Mouse (Mus musculus): ENCODE results near the gene Trcg1. TPM values are rescaled to one million over a fixed set of nuclear protein-coding genes. Genes with fewer than 3 reads are reported as not detected.

Trcg1 gene
- polyA plus RNA-seq, 1 experiment = not detected

GRCm38 (mm10) chr9:57283311-57283710 is 47.0 kb downstream of the Trcg1 start:
- Histone ChIP-seq H3K4me3 (replicated peaks; ENCODE audit: insufficient read depth, low read depth, low read length) (no peak overlapping the region), H3K4me1 (ENCODE audit: control insufficient read depth, insufficient read depth, low read length) (no peaks in the 10 kb centered on the region), H3K27ac (ENCODE audit: insufficient read depth, low read length) (no peak overlapping the region), H3K27me3 (ENCODE audit: control insufficient read depth, insufficient read depth, low read length) (no peaks in the 10 kb centered on the region)
- TF ChIP-seq POLR2A (IDR thresholded peaks at IDR 0.05; ENCODE audit: borderline replicate concordance, insufficient read depth, low read length) = no peak
- no peak for TF ChIP-seq CTCF (IDR thresholded peaks at IDR 0.05; ENCODE audit: borderline replicate concordance, insufficient read depth, low read depth, low read length)
- WGBS = 80% methylated on average over 4 of the region's 4 CpGs
- no peak for DNase-seq

DNA sequence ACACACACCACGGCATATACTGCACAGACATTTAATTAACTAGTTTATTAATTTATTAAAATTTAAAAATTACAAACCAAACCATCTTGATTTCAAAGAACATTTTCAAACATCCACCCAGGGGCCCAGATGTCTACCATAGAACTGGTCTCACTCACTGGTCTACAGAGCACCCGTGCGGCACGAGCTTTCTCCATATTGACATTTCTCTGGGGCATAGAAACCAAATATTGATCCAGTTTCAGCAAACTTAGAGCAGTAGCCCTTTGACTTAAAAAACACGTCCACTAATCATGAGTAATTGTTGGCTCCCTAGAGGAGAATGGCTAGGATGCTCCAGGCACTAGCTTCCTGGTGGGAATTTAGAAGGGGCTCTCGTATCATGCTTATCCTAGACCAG is 50.8 kb downstream of the Trcg1 start:
- DNase-seq = no peak
- WGBS = 93% methylated on average over 6 of the region's 6 CpGs
- H3K4me3 ChIP-seq (replicated peaks; ENCODE audit: insufficient read depth, low read depth, low read length) = no peak overlapping the region
- H3K27me3 ChIP-seq (ENCODE audit: control insufficient read depth, insufficient read depth, low read length) = no peaks in the 10 kb centered on the region
- no peak overlapping the region for H3K27ac ChIP-seq (ENCODE audit: insufficient read depth, low read length)
- H3K4me1 ChIP-seq (ENCODE audit: control insufficient read depth, insufficient read depth, low read length) = no peaks in the 10 kb centered on the region
- TF ChIP-seq CTCF (IDR thresholded peaks at IDR 0.05; ENCODE audit: borderline replicate concordance, insufficient read depth, low read depth, low read length) (no peak), POLR2A (IDR thresholded peaks at IDR 0.05; ENCODE audit: borderline replicate concordance, insufficient read depth, low read length) (no peak)

DNA sequence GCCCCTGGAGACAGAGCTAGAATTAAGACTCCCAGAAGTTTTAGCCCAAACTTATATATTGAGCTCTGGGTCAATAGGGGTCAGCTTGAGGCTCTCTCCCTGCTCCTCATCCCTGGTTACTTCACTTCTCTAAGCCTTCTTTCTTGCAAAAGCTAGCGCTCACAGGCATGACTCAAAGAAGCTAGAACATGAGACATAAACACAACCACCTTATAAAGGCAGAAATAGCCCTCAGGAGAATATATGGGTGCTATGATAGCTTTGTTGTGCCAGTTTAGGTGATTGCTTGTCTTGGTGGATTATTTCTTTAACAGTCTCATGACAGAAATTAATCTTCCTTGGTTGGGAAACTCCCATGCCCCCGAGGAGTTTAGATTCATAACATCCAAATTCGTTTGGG is 58.5 kb downstream of the Trcg1 start:
- no peak for DNase-seq
- TF ChIP-seq CTCF (IDR thresholded peaks at IDR 0.05; ENCODE audit: borderline replicate concordance, insufficient read depth, low read depth, low read length) (no peak), POLR2A (IDR thresholded peaks at IDR 0.05; ENCODE audit: borderline replicate concordance, insufficient read depth, low read length) (no peak)
- 76% methylated on average over 3 of the region's 3 CpGs for WGBS
- Histone ChIP-seq H3K27ac (ENCODE audit: insufficient read depth, low read length) (no peak overlapping the region), H3K27me3 (ENCODE audit: control insufficient read depth, insufficient read depth, low read length) (no peaks in the 10 kb centered on the region; the same call in 1 of the 2 replicates), H3K4me1 (ENCODE audit: control insufficient read depth, insufficient read depth, low read length) (no peaks in the 10 kb centered on the region), H3K4me3 (replicated peaks; ENCODE audit: insufficient read depth, low read depth, low read length) (no peak overlapping the region)

DNA sequence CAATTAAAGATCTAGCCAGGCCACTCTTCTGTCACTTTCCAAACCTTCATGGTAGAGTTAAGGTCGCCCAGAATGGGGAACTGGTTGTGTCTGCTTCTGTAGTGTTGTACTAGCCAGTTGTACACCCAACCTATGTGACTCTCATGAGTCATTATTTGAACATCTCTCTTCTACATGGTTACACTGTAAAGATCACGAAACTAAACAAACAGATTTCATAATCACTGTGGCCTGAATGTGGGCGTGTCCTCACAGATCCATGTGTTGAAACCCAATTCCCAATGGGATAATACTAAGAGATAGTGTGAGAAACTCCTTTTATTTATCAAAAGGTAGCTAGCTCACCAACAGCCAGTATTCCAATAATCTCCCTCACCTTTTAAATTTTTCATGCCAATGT is 59.3 kb downstream of the Trcg1 start:
- no peak overlapping the region for H3K27ac ChIP-seq (ENCODE audit: insufficient read depth, low read length)
- H3K27me3 ChIP-seq (ENCODE audit: control insufficient read depth, insufficient read depth, low read length) = no peaks in the 10 kb centered on the region; the same call in 1 of the 2 replicates
- TF ChIP-seq POLR2A (IDR thresholded peaks at IDR 0.05; ENCODE audit: borderline replicate concordance, insufficient read depth, low read length) = no peak
- TF ChIP-seq CTCF (IDR thresholded peaks at IDR 0.05; ENCODE audit: borderline replicate concordance, insufficient read depth, low read depth, low read length) = no peak
- no peak for DNase-seq
- H3K4me1 ChIP-seq (ENCODE audit: control insufficient read depth, insufficient read depth, low read length) = no peaks in the 10 kb centered on the region
- no peak overlapping the region for H3K4me3 ChIP-seq (replicated peaks; ENCODE audit: insufficient read depth, low read depth, low read length)
- 86% methylated on average over 3 of the region's 3 CpGs for WGBS

- TF ChIP-seq CTCF (IDR thresholded peaks at IDR 0.05; ENCODE audit: borderline replicate concordance, insufficient read depth, low read depth, low read length) (no peak), POLR2A (IDR thresholded peaks at IDR 0.05; ENCODE audit: borderline replicate concordance, insufficient read depth, low read length) (no peak)
- no peak for DNase-seq
- 60% methylated on average over 8 of the region's 8 CpGs for WGBS
Measured at GRCm38 (mm10) chr9:57296277-57296676, 59.9 kb downstream of the Trcg1 start.

DNA sequence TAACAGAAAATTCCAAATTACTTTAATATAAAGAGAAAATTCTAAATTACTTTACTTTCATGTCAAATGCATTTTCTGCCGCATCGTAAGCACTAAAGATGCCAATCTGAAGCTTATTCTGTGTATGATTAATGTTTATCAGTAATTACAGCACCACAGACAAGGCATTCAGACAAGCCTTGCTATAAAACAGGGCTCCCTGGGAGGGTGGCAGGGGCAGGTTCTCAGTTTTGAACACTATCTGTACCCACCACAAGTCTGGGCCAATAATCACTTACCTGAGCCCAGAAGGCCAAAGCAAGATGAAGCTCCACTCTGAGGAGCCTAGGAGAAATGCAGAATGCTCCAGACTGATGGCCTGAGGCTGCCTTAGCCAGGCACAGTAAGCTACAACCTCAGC is 61.6 kb downstream of the Trcg1 start:
- Histone ChIP-seq H3K4me3 (replicated peaks; ENCODE audit: insufficient read depth, low read depth, low read length) (no peak overlapping the region), H3K4me1 (ENCODE audit: control insufficient read depth, insufficient read depth, low read length) (no peaks in the 10 kb centered on the region), H3K27ac (ENCODE audit: insufficient read depth, low read length) (no peak overlapping the region), H3K27me3 (ENCODE audit: control insufficient read depth, insufficient read depth, low read length) (no peaks in the 10 kb centered on the region; the same call in 1 of the 2 replicates)
- TF ChIP-seq POLR2A (IDR thresholded peaks at IDR 0.05; ENCODE audit: borderline replicate concordance, insufficient read depth, low read length) (no peak), CTCF (IDR thresholded peaks at IDR 0.05; ENCODE audit: borderline replicate concordance, insufficient read depth, low read depth, low read length) (no peak)
- 98% methylated on average over 2 of the region's 2 CpGs for WGBS
- no peak for DNase-seq

More at GRCm38 (mm10) chr9:57296277-57296676, 59.9 kb downstream of the Trcg1 start:
- Histone ChIP-seq H3K27ac (ENCODE audit: insufficient read depth, low read length) (no peak overlapping the region), H3K27me3 (ENCODE audit: control insufficient read depth, insufficient read depth, low read length) (no peaks in the 10 kb centered on the region; the same call in 1 of the 2 replicates), H3K4me3 (replicated peaks; ENCODE audit: insufficient read depth, low read depth, low read length) (no peak overlapping the region), H3K4me1 (ENCODE audit: control insufficient read depth, insufficient read depth, low read length) (no peaks in the 10 kb centered on the region)

Other genes with a start within 250 kb of the Trcg1 start
- 19.2 and 20.5 TPM in 2 replicates for gene Ptpn9, start 241.6 kb upstream of the Trcg1 start, polyA plus RNA-seq (2012; rRNA removed)
- 23.8 and 32.3 TPM in 2 replicates for gene Sin3a, start 164.5 kb upstream of the Trcg1 start, polyA plus RNA-seq (2012; rRNA removed)
- gene Man2c1, start 105.9 kb upstream of the Trcg1 start, polyA plus RNA-seq (2012; rRNA removed) = 192 and 203 TPM in 2 replicates
- gene Neil1, start 88.3 kb upstream of the Trcg1 start, polyA plus RNA-seq (2012; rRNA removed) = 15.2 and 15.7 TPM in 2 replicates
- gene Commd4, start 78.2 kb upstream of the Trcg1 start, polyA plus RNA-seq (2012; rRNA removed) = 150 and 170 TPM in 2 replicates
- gene 1700017B05Rik, start 26.1 kb downstream of the Trcg1 start, polyA plus RNA-seq (2012; rRNA removed) = 4.9 and 6.0 TPM in 2 replicates
- 20.2 and 21.2 TPM in 2 replicates for gene Ppcdc, start 203.6 kb downstream of the Trcg1 start, polyA plus RNA-seq (2012; rRNA removed)
- gene Scamp5, start 231.5 kb downstream of the Trcg1 start, polyA plus RNA-seq (2012; rRNA removed) = 353 and 360 TPM in 2 replicates

Measured in cerebellum, adult 2 months (tissue).